Mouse (Mus musculus) liver, adult 2 months (tissue): Measurements from ENCODE around the gene Slc17a9. TPM values are rescaled to one million over a fixed set of nuclear protein-coding genes. Genes with fewer than 3 reads are reported as not detected.

ENCODE experiments used
- DNase-seq: peaks from one replicate; pipeline ENCODE4 v3.0.0-alpha.2; 2011; ENCODE audit warnings: low read depth, low spot score; ENCODE audit errors: extremely low read depth
- H3K27ac ChIP-seq: fragments of 200-500 bp; replicated peaks from 2 replicates; pipeline ENCODE4 v1.5.1; 2012; ENCODE audit warnings: low read depth, mild to moderate bottlenecking, control low read depth, inconsistent platforms, low read length; ENCODE audit not compliant: insufficient read depth
- H3K27me3 ChIP-seq: fragments of 200-500 bp; 2 replicates; pipeline ENCODE4 v1.6.1; 2012; ENCODE audit warnings: mild to moderate bottlenecking, moderate library complexity, low read length, inconsistent platforms; ENCODE audit not compliant: control insufficient read depth, insufficient read depth
- H3K36me3 ChIP-seq: fragments of 200-500 bp; 2 replicates; pipeline ENCODE4 v1.6.1; 2012; ENCODE audit warnings: low read length, inconsistent platforms; ENCODE audit not compliant: control insufficient read depth, insufficient read depth
- H3K4me1 ChIP-seq: fragments of 200-500 bp; 2 replicates; pipeline ENCODE4 v1.6.1; 2011; ENCODE audit warnings: low read length; ENCODE audit not compliant: control insufficient read depth, insufficient read depth
- H3K4me3 ChIP-seq: fragments of 200-500 bp; 2 replicates; pipeline ENCODE4 v1.5.1; 2011; ENCODE audit warnings: low read depth, mild to moderate bottlenecking, control low read depth, low read length, moderate library complexity; ENCODE audit not compliant: insufficient read depth
- H3K79me2 ChIP-seq: fragments of 200-500 bp; 2 replicates; pipeline ENCODE4 v1.6.1; 2012; ENCODE audit warnings: inconsistent platforms, mild to moderate bottlenecking, low read length, moderate library complexity; ENCODE audit not compliant: control insufficient read depth, insufficient read depth
- H3K9ac ChIP-seq: fragments of 200-500 bp; 2 replicates; pipeline ENCODE4 v1.6.1; 2012; ENCODE audit warnings: low read depth, mild to moderate bottlenecking, control low read depth, inconsistent platforms, low read length
- CTCF ChIP-seq: fragments of 200-500 bp; IDR thresholded peaks from 2 replicates; pipeline ENCODE4 v1.5.1; 2011; ENCODE audit warnings: low read depth, low read length, control low read depth
- POLR2A ChIP-seq: fragments of 200-500 bp; IDR thresholded peaks from 2 replicates; pipeline ENCODE4 v1.6.1; 2011; ENCODE audit warnings: low read length, control low read depth; ENCODE audit not compliant: insufficient read depth; ENCODE audit errors: extremely low read depth
- WGBS: fragments of 180-500 bp; shearing (Covaris S2); methylation state at CpG from one replicate; pipeline ENCODE4 v1.1.7; 2018; 5-methylcytosine and 5-hydroxymethylcytosine counted together
- polyA plus RNA-seq: library from polyadenylated mRNA; depleted of rRNA; stranded (reverse); fragments of >200 nt; gene quantifications from 2 replicates; pipeline ENCODE4 v1.2.3, GENCODE M21; 2012
- total RNA-seq: library from RNA; depleted of rRNA; stranded (reverse); fragments of >200 nt; gene quantifications from 2 replicates; pipeline ENCODE4 v1.2.3, GENCODE M21; 2014

Gene Slc17a9
- total and polyA plus RNA-seq, 2 experiments: 3.5 to 10.9 TPM

DNA sequence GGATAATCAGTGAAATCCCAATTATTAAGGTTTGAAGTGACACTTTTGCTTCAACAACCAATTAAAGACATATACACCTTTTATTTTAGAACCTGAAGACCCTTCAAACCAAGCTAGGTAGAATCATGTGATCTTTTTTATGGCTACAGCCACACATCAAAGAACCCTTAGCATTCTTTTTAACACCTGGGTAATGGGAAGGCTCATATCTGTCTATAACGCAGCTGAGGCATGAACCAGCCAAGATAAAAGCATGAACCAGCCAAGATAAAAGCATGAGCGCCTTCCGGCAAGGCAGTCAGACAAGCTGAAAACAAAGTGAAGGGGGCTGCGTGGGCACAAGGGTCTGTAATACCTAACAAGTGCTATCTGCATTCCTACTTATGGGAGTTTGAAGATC, 41.0 kb upstream of the Slc17a9 start:
- Histone ChIP-seq H3K4me1 (0 out of 2 replicates have a peak, but pooled peaks cover 1% of the 10 kb centered on the region), H3K27ac (no peak overlapping the region), H3K79me2 (no peaks in the 10 kb centered on the region), H3K27me3 (no peaks in the 10 kb centered on the region), H3K9ac (no peak overlapping the region), H3K36me3 (peaks cover 69% of the 10 kb centered on the region), H3K4me3 (no peak overlapping the region)
- no peak for DNase-seq
- 93% methylated on average over 4 of the region's 4 CpGs for WGBS
- TF ChIP-seq CTCF (no peak), POLR2A (no peak)

DNA sequence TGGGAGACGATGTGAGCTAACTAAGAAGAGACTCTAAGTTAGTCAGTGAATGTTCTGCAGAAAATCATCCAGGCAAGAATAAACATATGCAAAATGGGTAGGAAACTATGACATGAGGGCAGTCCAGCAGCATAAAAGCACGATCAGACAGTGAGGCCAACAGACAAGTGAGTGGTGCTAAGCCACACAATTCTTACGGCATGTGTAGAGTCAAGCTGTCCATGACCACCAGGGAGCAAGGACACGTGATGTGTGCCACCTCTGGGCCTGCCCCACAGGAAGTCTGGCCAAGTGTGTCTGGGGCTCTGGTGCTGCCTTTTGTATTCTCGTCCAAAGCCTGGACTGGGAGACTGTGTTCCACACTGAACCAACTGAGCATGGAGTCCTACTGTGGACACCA, 35.2 kb upstream of the Slc17a9 start:
- H3K9ac ChIP-seq: no peak overlapping the region
- no peak for DNase-seq
- no peak overlapping the region for H3K27ac ChIP-seq
- H3K4me1 ChIP-seq: peaks cover 5% of the 10 kb centered on the region; the same call in 1 of the 2 replicates
- TF ChIP-seq POLR2A (no peak), CTCF (no peak)
- H3K27me3 ChIP-seq: no peaks in the 10 kb centered on the region
- H3K4me3 ChIP-seq: no peak overlapping the region
- 66% methylated on average over 5 of the region's 5 CpGs for WGBS
- peaks cover 25% of the 10 kb centered on the region for H3K79me2 ChIP-seq
- peaks cover 55% of the 10 kb centered on the region for H3K36me3 ChIP-seq

DNA sequence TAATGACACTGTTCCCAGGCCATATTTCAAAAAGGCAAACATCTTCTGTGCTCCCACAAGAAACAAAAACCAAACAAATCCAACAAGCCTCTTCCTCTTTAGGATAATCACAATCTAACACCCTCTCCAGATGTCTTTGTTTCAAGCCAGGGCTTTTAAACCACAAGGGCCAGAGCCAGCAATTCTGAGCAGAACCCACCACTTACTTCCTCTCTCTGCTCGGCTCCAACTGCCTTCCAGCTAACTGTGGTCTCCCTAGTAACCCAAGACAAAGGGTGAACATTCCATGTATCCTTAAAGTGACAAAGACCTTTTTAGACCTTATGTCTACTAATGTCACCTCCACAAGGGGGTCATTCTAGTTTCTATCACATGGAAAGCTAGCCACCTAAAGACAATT, 32.4 kb upstream of the Slc17a9 start:
- Histone ChIP-seq H3K4me3 (no peak overlapping the region), H3K4me1 (peaks cover 19% of the 10 kb centered on the region), H3K27ac (no peak overlapping the region), H3K79me2 (peaks cover 40% of the 10 kb centered on the region), H3K36me3 (peaks cover 33% of the 10 kb centered on the region), H3K27me3 (no peaks in the 10 kb centered on the region), H3K9ac (no peak overlapping the region)
- 2% methylated on average over 1 of the region's 1 CpGs for WGBS
- no peak for DNase-seq
- no peak for TF ChIP-seq CTCF

DNA sequence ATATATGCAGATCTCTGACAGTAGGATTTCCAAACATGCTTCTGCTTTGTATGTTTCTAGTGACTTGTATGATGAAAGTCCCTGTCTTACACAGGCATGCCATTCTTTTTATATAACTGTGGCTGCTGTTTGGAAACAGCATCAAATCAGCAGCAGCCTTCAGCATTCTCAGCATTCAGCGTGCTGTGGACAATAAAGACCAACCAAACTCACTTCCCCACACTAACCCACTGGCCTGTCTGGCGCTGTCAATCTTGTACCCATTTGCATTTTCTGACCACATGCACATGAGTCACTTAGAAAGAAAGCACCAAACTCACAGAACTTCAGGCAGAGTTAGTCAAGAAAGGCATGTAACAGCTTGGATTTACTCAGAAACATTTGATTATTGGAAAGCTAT, 29.9 kb upstream of the Slc17a9 start:
- Histone ChIP-seq H3K36me3 (peaks cover 9% of the 10 kb centered on the region), H3K9ac (no peak overlapping the region), H3K27ac (no peak overlapping the region), H3K79me2 (peaks cover 55% of the 10 kb centered on the region), H3K4me3 (no peak overlapping the region), H3K27me3 (no peaks in the 10 kb centered on the region), H3K4me1 (peaks cover 37% of the 10 kb centered on the region)
- WGBS: 69% methylated on average over 2 of the region's 2 CpGs
- no peak for TF ChIP-seq POLR2A
- no peak for TF ChIP-seq CTCF
- DNase-seq: no peak

DNA sequence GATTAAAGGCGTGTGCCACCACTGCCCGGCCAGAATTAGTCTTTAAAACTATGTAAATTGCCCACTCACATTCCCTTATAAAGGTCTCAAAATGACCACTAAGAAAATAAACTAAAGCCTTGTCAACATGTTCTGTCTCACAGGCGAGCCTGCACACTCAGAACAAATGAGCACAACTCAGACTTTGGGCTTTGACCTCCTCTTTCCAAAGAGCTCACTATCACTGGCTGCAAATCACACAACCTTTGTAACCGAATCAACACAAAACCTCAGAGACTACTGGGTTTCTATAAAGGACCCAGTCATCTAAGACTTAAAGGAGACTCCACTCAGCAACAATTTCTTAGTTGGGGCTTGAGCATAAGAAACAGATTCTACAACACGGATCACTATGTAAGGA, 24.6 kb upstream of the Slc17a9 start:
- Histone ChIP-seq H3K79me2 (peaks cover 34% of the 10 kb centered on the region), H3K4me1 (peaks cover 53% of the 10 kb centered on the region), H3K27me3 (no peaks in the 10 kb centered on the region), H3K4me3 (peak overlapping the region; percentile 77), H3K27ac (peak overlapping the region; percentile 95), H3K36me3 (no peaks in the 10 kb centered on the region; the same call in 1 of the 2 replicates), H3K9ac (peak overlapping the region; percentile 97)
- no peak for TF ChIP-seq POLR2A
- no peak for TF ChIP-seq CTCF
- peak; percentile 98 for DNase-seq
- WGBS: 14% methylated on average over 5 of the region's 5 CpGs

DNA sequence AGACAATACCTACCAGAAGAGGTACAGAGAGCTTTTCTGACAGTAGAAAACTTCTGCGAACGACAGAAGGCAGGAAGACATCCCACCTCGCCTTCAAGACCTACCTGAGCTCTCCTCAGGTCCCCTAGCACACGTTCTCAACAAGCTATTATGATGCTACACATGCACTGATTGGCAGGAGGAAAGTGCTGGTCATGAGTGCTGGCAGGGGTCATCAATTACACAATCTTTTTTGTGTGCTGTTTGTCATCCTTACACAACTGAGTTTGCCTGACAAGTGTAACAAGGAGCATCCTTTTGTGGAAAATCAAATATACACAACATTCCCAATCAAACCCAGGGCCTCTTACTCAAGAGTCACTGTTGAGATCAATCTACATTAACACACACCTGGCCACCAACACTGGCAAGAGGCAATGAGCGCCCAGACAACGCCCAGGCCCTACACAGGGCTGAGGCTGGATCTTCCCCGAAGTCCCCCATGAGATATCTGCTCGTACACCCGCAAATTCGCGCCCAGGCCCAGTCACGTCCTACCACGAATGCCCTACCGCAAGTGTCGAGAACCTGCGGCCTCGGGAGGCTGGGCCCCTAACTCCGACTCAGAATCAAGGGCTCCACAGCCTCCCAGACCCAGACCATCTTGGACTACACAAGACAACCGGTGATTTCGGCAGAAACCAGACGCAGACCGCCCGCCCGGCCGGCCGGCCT, 23.9 kb upstream of the Slc17a9 start:
- TF ChIP-seq POLR2A (peak; percentile 58; the same call in 1 of the 2 replicates), CTCF (no peak)
- under 1% methylated on average over 26 of the region's 26 CpGs for WGBS
- peak; percentile 98 for DNase-seq

More for the DNA sequence above, 23.9 kb upstream of the Slc17a9 start:
- peak overlapping the region; percentile 97 for H3K9ac ChIP-seq
- H3K27ac ChIP-seq: peak overlapping the region; percentile 95
- H3K4me1 ChIP-seq: peaks cover 46% of the 10 kb centered on the region
- no peaks in the 10 kb centered on the region; the same call in 1 of the 2 replicates for H3K36me3 ChIP-seq
- peaks cover 32% of the 10 kb centered on the region; the same call in 1 of the 2 replicates for H3K79me2 ChIP-seq
- peak overlapping the region; percentile 77 for H3K4me3 ChIP-seq
- H3K27me3 ChIP-seq: no peaks in the 10 kb centered on the region
